In the genomic region with DNA sequence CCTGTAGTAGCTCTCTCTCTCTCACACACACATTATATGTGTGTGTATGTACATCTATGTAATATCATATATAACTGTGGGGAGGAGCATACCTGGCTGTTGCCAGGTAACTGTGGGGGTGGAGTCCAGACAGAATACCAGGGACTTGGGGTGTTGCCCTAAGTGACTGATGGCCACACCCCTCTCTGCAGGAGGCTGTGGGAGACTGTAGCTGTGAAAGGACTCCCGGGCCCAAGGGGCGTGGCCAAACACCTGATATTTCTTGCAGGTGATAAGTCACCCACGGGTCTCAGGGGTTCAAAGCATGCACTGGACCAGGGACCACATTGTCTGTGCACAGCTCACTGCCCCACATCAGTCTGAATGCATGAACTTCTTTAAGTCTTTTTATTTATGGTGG, we compare ENCODE assay signal across 14 mouse cellular contexts.
"Had no signal": no experiment of that assay in that cellular context is flagged by ENCODE, and none has a peak within 500 bp of the region (broad histone marks: within the 10 kb centered on the region; RNA-seq: fewer than 3 reads in every experiment).

No protein-coding gene starts in this region.

- H3K4me1 ChIP-seq: limb, embryonic 13.5 days; lung, embryonic 15.5 days; midbrain, embryonic 12.5 days; stomach, embryonic 15.5 days had no signal

- H3K27ac ChIP-seq: kidney, postnatal 0 days; limb, embryonic 13.5 days; lung, embryonic 15.5 days; macrophage; midbrain, embryonic 12.5 days; stomach, embryonic 15.5 days had no signal

- H3K36me3 ChIP-seq: limb, embryonic 13.5 days; lung, embryonic 15.5 days; midbrain, embryonic 12.5 days; stomach, embryonic 15.5 days had no signal

- H3K9ac ChIP-seq: limb, embryonic 13.5 days; lung, embryonic 15.5 days; midbrain, embryonic 12.5 days; stomach, embryonic 15.5 days had no signal

- DNase-seq: kidney, adult 11 months; kidney, adult 9 months; kidney, postnatal 4 days; left cerebral cortex, postnatal 4 days; lung, postnatal 14 days; thymus, adult 18-20 months; thymus, postnatal 25 days had no signal

- H3K4me2 ChIP-seq: limb, embryonic 13.5 days; lung, embryonic 15.5 days; midbrain, embryonic 12.5 days; stomach, embryonic 15.5 days had no signal

- H3K27me3 ChIP-seq: limb, embryonic 13.5 days; lung, embryonic 15.5 days; megakaryocyte, embryonic 14.5 days; midbrain, embryonic 12.5 days; stomach, embryonic 15.5 days had no signal

- H3K4me3 ChIP-seq: limb, embryonic 13.5 days; lung, embryonic 15.5 days; megakaryocyte, embryonic 14.5 days; midbrain, embryonic 12.5 days; stomach, embryonic 15.5 days had no signal

- H3K9me3 ChIP-seq: limb, embryonic 13.5 days; lung, embryonic 15.5 days; megakaryocyte, embryonic 14.5 days; midbrain, embryonic 12.5 days; stomach, embryonic 15.5 days had no signal
